Mouse (Mus musculus) cerebellum, adult 11 months (tissue): ENCODE results near the gene Nup54.

Source experiments
- DNase-seq: peaks from one replicate; pipeline ENCODE4 v3.0.0; 2022

Gene Nup54

DNA sequence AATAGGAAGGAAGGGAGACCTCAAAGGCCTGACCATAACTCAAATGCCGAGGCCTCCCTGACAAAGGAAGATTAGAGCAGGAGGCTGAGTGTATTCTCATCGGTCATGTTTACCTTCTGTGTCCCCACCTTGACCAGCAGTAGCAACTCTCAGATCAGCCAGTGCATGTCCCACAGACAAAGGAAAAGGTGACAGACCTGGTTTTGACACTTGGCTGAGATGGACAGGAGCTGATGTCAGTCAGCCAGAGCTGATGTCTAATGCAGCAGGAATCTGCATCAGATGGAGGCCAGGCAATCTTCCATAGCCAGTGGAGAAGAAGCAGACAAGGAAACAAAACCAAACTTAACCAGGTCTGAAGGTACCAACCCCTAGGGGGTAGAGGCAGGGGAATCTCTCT, 62.4 kb downstream of the Nup54 start:
- no peak for DNase-seq

DNA sequence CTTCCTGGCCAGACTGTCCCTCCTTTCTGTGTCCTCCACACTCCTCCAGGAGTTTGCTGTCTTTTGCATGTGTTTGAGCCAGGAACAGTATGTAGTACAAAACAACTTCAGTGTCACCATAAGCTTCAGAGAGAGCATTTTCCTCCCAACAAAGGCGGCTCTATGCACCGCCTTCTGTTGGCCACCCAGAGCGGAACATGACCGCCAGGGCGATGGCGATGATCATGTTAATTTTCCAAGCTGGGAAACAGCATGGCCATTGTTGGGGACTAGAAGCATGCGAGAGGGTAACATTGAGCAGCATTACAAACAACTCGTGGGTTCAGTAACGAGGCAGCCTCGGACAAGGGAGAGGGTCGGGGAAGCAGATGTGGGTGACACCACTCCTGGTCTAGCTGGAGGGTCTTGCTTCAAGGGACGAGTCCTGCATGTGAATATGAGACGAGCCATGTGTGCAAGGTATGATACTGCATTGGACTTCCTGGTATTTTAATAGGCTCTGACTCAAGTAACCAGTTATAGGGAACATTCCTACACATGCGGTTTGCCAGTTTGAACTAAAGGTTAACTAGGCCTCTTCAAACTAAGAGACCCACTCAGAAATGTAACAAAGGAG, 63.5 kb downstream of the Nup54 start:
- no peak for DNase-seq

GRCm38 (mm10) chr5:92370891-92371290, 64.1 kb downstream of the Nup54 start:
- DNase-seq = no peak

DNA sequence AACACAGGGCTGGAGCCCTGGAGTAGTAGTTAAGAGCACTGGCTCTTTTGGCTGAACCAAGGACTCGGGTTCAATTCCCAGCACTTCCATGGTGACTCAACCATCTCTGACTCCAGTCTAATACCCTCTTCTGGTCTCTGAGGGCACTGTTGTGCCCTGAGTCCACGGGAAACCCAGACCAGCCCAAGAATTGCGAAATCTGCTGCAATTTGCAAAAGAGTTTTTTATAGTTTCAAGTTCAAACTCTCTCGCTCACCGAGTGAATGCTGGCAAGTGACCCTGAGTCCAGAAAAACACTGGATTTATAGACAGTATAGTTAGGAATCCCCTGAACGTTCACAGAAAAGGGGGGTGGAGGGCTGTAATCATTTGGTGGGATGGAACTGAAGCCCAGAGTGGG, 64.6 kb downstream of the Nup54 start:
- DNase-seq = no peak

- DNase-seq = peak; percentile 58
Observed at GRCm38 (mm10) chr5:92369151-92369994, 65.6 kb downstream of the Nup54 start.

DNA sequence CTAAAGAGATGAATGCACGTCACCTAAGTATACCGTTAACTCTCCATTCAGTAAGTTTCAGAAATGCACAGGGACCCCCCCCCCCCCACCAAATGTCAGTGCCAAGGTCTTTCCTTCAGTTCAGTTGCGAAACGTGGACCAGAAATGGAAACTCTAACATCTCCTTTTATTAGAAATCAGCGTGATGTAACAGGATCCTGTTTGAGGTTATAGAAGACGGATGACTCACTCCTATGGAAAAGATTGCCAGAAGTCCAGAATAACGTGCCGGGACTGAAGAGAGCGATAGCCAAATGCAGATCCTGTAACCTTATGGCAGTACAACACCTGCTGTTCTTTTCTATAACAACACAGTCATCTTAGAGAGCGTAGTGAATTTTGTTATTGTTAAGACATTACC, 66.6 kb downstream of the Nup54 start:
- peak; percentile 49 for DNase-seq

GRCm38 (mm10) chr5:92366565-92366964, 68.5 kb downstream of the Nup54 start:
- DNase-seq = no peak
